Mouse (Mus musculus): ENCODE data around the gene 2610528A11Rik.

2610528A11Rik gene

DNA sequence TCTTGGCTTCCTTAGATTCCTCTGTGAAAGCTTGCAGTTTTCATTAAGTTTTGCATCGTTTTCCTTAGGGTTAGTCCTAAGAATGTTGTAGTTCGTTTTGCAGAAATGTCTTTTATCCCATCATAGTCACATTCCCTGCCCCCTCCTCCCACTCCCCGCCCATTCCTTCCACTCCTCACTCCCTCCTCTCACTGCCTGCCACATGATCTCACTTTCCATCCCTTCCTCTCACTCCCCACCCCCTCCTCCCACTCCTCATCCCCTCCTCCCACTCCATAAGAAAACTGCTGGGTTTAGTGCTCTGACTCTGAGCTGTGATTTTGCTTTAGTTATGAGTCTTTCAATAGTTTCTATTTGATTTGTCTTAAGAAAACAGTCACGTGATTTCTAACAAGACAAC, 30.1 kb downstream of the 2610528A11Rik start:
- no peak for DNase-seq

- no peak for DNase-seq
Measured at GRCm38 (mm10) chr14:37080724-37081123, 33.1 kb downstream of the 2610528A11Rik start.

- no peak for DNase-seq
Measured at GRCm38 (mm10) chr14:37068516-37068915, 45.3 kb downstream of the 2610528A11Rik start.

- DNase-seq = no peak
Measured at GRCm38 (mm10) chr14:37067629-37068028, 46.2 kb downstream of the 2610528A11Rik start, which contains the start of gene Lrit2. TSS of gene Lrit2 (plus strand) at chr14:37067929.

GRCm38 (mm10) chr14:37066636-37067035, 47.2 kb downstream of the 2610528A11Rik start:
- no peak for DNase-seq

DNA sequence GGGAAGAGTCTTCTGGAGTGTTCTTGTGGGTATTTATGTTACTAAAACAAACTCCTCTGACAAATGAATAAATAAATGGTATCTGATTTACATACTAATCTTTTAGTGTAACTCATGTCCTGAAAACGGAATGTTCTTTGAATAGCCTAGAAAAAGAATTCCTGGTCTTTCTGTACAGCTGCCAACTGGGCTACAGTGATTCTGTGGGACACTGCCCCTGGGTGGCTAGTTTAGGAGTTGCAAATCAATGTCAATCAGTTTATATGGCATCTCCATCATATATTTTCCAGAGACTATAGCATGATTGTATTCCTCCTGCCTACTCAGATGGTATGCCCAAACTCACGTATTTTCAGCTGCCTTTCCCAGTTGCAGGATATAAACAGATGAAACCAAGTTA, 49.0 kb downstream of the 2610528A11Rik start:
- no peak for DNase-seq
